In genomic region chrX:102765878-102766277, GRCm38 (mm10) we compare ENCODE assay signal across 34 mouse cellular contexts. TPM values are rescaled to one million over a fixed set of nuclear protein-coding genes. Genes with fewer than 3 reads are reported as not detected.
DNase-seq lines count a peak whose midpoint lies in the region; ATAC-seq lines count a peak whose summit lies in the region.
"Had no signal": no experiment of that assay in that cellular context is flagged by ENCODE, and none has a peak within 500 bp of the region (broad histone marks: within the 10 kb centered on the region; RNA-seq: fewer than 3 reads in every experiment).

No protein-coding gene starts in this region.

- H3K4me3 ChIP-seq in kidney, embryonic 15.5 days (replicated peaks) = no peak overlapping the region
- no peak overlapping the region for H3K4me3 ChIP-seq in embryonic facial prominence, embryonic 10.5 days
- H3K4me3 ChIP-seq: embryonic facial prominence, embryonic 13.5 days; erythroblast, embryonic 14.5 days; forebrain, embryonic 12.5 days; forebrain, embryonic 15.5 days; heart, embryonic 12.5 days; heart, embryonic 15.5 days; hindbrain, embryonic 10.5 days; hindbrain, embryonic 13.5 days had no signal

- no peak overlapping the region for H3K27ac ChIP-seq in kidney, embryonic 15.5 days
- no peak overlapping the region for H3K27ac ChIP-seq in embryonic facial prominence, embryonic 10.5 days (replicated peaks)
- H3K27ac ChIP-seq: embryonic facial prominence, embryonic 13.5 days; forebrain, embryonic 12.5 days; forebrain, embryonic 15.5 days; heart, embryonic 15.5 days; hindbrain, embryonic 10.5 days; hindbrain, embryonic 13.5 days had no signal

- H3K27me3 ChIP-seq in kidney, embryonic 15.5 days = 0 out of 2 replicates have a peak, but pooled peaks cover 7% of the 10 kb centered on the region
- H3K27me3 ChIP-seq in embryonic facial prominence, embryonic 10.5 days (replicated peaks; ENCODE audit: low read depth, poor library complexity, severe bottlenecking) = peaks cover 31% of the 10 kb centered on the region
- H3K27me3 ChIP-seq: CH12.LX; forebrain, embryonic 15.5 days; heart, embryonic 12.5 days; heart, embryonic 15.5 days; hindbrain, embryonic 13.5 days had no signal

- H3K9me3 ChIP-seq in kidney, embryonic 15.5 days (replicated peaks) = no peaks in the 10 kb centered on the region
- H3K9me3 ChIP-seq in embryonic facial prominence, embryonic 10.5 days = no peaks in the 10 kb centered on the region
- H3K9me3 ChIP-seq: embryonic facial prominence, embryonic 13.5 days; forebrain, embryonic 12.5 days; forebrain, embryonic 15.5 days; G1E; heart, embryonic 12.5 days; heart, embryonic 15.5 days; hindbrain, embryonic 10.5 days; hindbrain, embryonic 13.5 days had no signal

- no peaks in the 10 kb centered on the region for H3K4me1 ChIP-seq in kidney, embryonic 15.5 days
- H3K4me1 ChIP-seq in embryonic facial prominence, embryonic 10.5 days = no peaks in the 10 kb centered on the region
- H3K4me1 ChIP-seq: embryonic facial prominence, embryonic 13.5 days; forebrain, embryonic 12.5 days; forebrain, embryonic 15.5 days; heart, embryonic 12.5 days; heart, embryonic 15.5 days; hindbrain, embryonic 10.5 days; hindbrain, embryonic 13.5 days had no signal

- ATAC-seq in kidney, embryonic 15.5 days (replicated peaks; ENCODE audit: low FRiP score) = peak; percentile 81
- ATAC-seq: forebrain, embryonic 15.5 days; hindbrain, embryonic 16.5 days; Patski had no signal

- no peak for DNase-seq in kidney, postnatal 10 days
- DNase-seq in embryo, embryonic 10.5 days (ENCODE audit: low spot score) = peak; percentile 2
- peak; percentile 17 for DNase-seq in embryonic facial prominence, embryonic 10.5 days (ENCODE audit: low spot score)
- DNase-seq in T-cell, adult 2 months (ENCODE audit: low spot score) = no peak
- DNase-seq in yolk sac, embryonic 10.5 days (ENCODE audit: low spot score) = no peak
- no peak for DNase-seq in adrenal gland, postnatal 4 days (ENCODE audit: low spot score in 2 of 2)
- DNase-seq: adrenal gland, adult 2 months; adrenal gland, postnatal 14 days; B cell, adult 2 months; cerebellum, adult 11-12 months; cerebellum, adult 8-10 months; cerebellum, postnatal 10 days; cerebellum, postnatal 36 days; gastrocnemius, postnatal 25 days; heart, adult 18-20 months; heart, postnatal 10 days; heart, postnatal 36 days had no signal

- WGBS in kidney, embryonic 15.5 days = 22% methylated on average over 4 of the region's 4 CpGs
- WGBS in embryonic facial prominence, embryonic 10.5 days = 44% methylated on average over 4 of the region's 4 CpGs

- no peaks in the 10 kb centered on the region for H3K36me3 ChIP-seq in kidney, embryonic 15.5 days
- no peaks in the 10 kb centered on the region for H3K36me3 ChIP-seq in embryonic facial prominence, embryonic 10.5 days (replicated peaks)
- H3K36me3 ChIP-seq: embryonic facial prominence, embryonic 13.5 days; forebrain, embryonic 12.5 days; forebrain, embryonic 15.5 days; G1E; heart, embryonic 12.5 days; heart, embryonic 15.5 days; hindbrain, embryonic 10.5 days; hindbrain, embryonic 13.5 days had no signal

- H3K4me2 ChIP-seq in kidney, embryonic 15.5 days = no peak overlapping the region
- H3K4me2 ChIP-seq: embryonic facial prominence, embryonic 13.5 days; forebrain, embryonic 12.5 days; forebrain, embryonic 15.5 days; heart, embryonic 12.5 days; heart, embryonic 15.5 days; hindbrain, embryonic 13.5 days had no signal

- H3K9ac ChIP-seq in kidney, embryonic 15.5 days = no peak overlapping the region
- H3K9ac ChIP-seq: embryonic facial prominence, embryonic 13.5 days; forebrain, embryonic 12.5 days; forebrain, embryonic 15.5 days; heart, embryonic 12.5 days; heart, embryonic 15.5 days; hindbrain, embryonic 13.5 days had no signal

RNA-seq across cellular contexts. Expression of gene Dmrtc1c1, which starts 36.9 kb away (rescaled TPM):
- not detected in 2 replicates for polyA plus RNA-seq in kidney, embryonic 15.5 days (2015; fragmentation: Nextera tagmentation; extraction: Ambion mirVana)
- polyA plus RNA-seq in embryonic facial prominence, embryonic 10.5 days (2016; fragmentation: Nextera tagmentation; extraction: Ambion mirVana) = not detected in 2 replicates
- total RNA-seq in adrenal gland, postnatal 4 days (2021) = not detected
- total RNA-seq: adrenal gland, adult 2 months; adrenal gland, postnatal 14 days; CH12.LX; G1E; gastrocnemius, adult 8-10 months; gastrocnemius, postnatal 25 days; heart, adult 18-20 months; heart, postnatal 10 days; heart, postnatal 36 days had no signal
- polyA plus RNA-seq: adrenal gland, adult 2 months; brain, embryonic 14.5 days; cortical plate, adult 2 months; embryonic facial prominence, embryonic 13.5 days; erythroblast, embryonic 14.5 days; forebrain, embryonic 12.5 days; forebrain, embryonic 15.5 days; G1E; gonadal fat pad, adult 2 months; heart, embryonic 12.5 days; heart, embryonic 15.5 days; hindbrain, embryonic 10.5 days; hindbrain, embryonic 13.5 days; hindbrain, embryonic 16.5 days; Patski had no signal

RNA-seq across cellular contexts. Expression of gene Dmrtc1b, which starts 58.2 kb away (rescaled TPM):
- not detected in 2 replicates for polyA plus RNA-seq in kidney, embryonic 15.5 days (2015; fragmentation: Nextera tagmentation; extraction: Ambion mirVana)
- not detected in 2 replicates for polyA plus RNA-seq in embryonic facial prominence, embryonic 10.5 days (2016; fragmentation: Nextera tagmentation; extraction: Ambion mirVana)
- not detected for total RNA-seq in adrenal gland, postnatal 4 days (2021)
- total RNA-seq: adrenal gland, adult 2 months; adrenal gland, postnatal 14 days; CH12.LX; G1E; gastrocnemius, adult 8-10 months; gastrocnemius, postnatal 25 days; heart, adult 18-20 months; heart, postnatal 10 days; heart, postnatal 36 days had no signal
- polyA plus RNA-seq: adrenal gland, adult 2 months; brain, embryonic 14.5 days; cortical plate, adult 2 months; embryonic facial prominence, embryonic 13.5 days; erythroblast, embryonic 14.5 days; forebrain, embryonic 12.5 days; forebrain, embryonic 15.5 days; G1E; gonadal fat pad, adult 2 months; heart, embryonic 12.5 days; heart, embryonic 15.5 days; hindbrain, embryonic 10.5 days; hindbrain, embryonic 13.5 days; hindbrain, embryonic 16.5 days; Patski had no signal

RNA-seq across cellular contexts. Expression of gene Gm9112, which starts 58.4 kb away (rescaled TPM):
- not detected in 2 replicates for polyA plus RNA-seq in kidney, embryonic 15.5 days (2015; fragmentation: Nextera tagmentation; extraction: Ambion mirVana)
- polyA plus RNA-seq in embryonic facial prominence, embryonic 10.5 days (2016; fragmentation: Nextera tagmentation; extraction: Ambion mirVana) = not detected in 2 replicates
- not detected for total RNA-seq in adrenal gland, postnatal 4 days (2021)
- total RNA-seq: adrenal gland, adult 2 months; adrenal gland, postnatal 14 days; CH12.LX; G1E; gastrocnemius, adult 8-10 months; gastrocnemius, postnatal 25 days; heart, adult 18-20 months; heart, postnatal 10 days; heart, postnatal 36 days had no signal
- polyA plus RNA-seq: adrenal gland, adult 2 months; brain, embryonic 14.5 days; cortical plate, adult 2 months; embryonic facial prominence, embryonic 13.5 days; erythroblast, embryonic 14.5 days; forebrain, embryonic 12.5 days; forebrain, embryonic 15.5 days; G1E; gonadal fat pad, adult 2 months; heart, embryonic 12.5 days; heart, embryonic 15.5 days; hindbrain, embryonic 10.5 days; hindbrain, embryonic 13.5 days; hindbrain, embryonic 16.5 days; Patski had no signal

Comparison
In these comparisons a context has a peak if more than half of its experiments do, and no peak if none do; other contexts are left out.
1. DNase-seq: peak in embryo, embryonic 10.5 days (single experiment) and embryonic facial prominence, embryonic 10.5 days (single experiment); none in kidney, postnatal 10 days (single experiment), T-cell, adult 2 months (single experiment), yolk sac, embryonic 10.5 days (single experiment) and adrenal gland, postnatal 4 days (0 of 2).